Mouse (Mus musculus) E14TG2a.4 (cell line): ENCODE data around the gene Bloc1s4.
A peak's percentile ranks its signal among the peaks of the same experiment; 100 is the strongest.

ENCODE experiments used
- H3K27me3 ChIP-seq: 2 replicates; pipeline ENCODE4 v1.6.1; 2014; ENCODE audit warnings: low read length, control low read depth; ENCODE audit not compliant: insufficient read depth
- H3K36me3 ChIP-seq: 2 replicates; pipeline ENCODE4 v1.6.1; 2014; ENCODE audit warnings: low read length, control low read depth; ENCODE audit not compliant: insufficient read depth
- H3K4me1 ChIP-seq: replicated peaks from 2 replicates; pipeline ENCODE4 v1.6.1; 2014; ENCODE audit warnings: low read depth, low read length, control low read depth
- H3K4me3 ChIP-seq: replicated peaks from 2 replicates; pipeline ENCODE4 v1.5.1; 2014; ENCODE audit warnings: mild to moderate bottlenecking, low read length
- H3K9me3 ChIP-seq: 2 replicates; pipeline ENCODE4 v1.6.1; 2014; ENCODE audit warnings: low read length, control low read depth
- CTCF ChIP-seq: conservative IDR thresholded peaks from 2 replicates; pipeline ENCODE4 v1.5.1; 2014; ENCODE audit warnings: low read length
- NANOG ChIP-seq: IDR thresholded peaks from 2 replicates; pipeline ENCODE4 v1.6.1; 2014; ENCODE audit warnings: borderline replicate concordance, low read length, mixed read lengths
- POU5F1 ChIP-seq: IDR thresholded peaks from 2 replicates; pipeline ENCODE4 v1.6.1; 2014; ENCODE audit warnings: low read length, borderline replicate concordance

Bloc1s4 gene

DNA sequence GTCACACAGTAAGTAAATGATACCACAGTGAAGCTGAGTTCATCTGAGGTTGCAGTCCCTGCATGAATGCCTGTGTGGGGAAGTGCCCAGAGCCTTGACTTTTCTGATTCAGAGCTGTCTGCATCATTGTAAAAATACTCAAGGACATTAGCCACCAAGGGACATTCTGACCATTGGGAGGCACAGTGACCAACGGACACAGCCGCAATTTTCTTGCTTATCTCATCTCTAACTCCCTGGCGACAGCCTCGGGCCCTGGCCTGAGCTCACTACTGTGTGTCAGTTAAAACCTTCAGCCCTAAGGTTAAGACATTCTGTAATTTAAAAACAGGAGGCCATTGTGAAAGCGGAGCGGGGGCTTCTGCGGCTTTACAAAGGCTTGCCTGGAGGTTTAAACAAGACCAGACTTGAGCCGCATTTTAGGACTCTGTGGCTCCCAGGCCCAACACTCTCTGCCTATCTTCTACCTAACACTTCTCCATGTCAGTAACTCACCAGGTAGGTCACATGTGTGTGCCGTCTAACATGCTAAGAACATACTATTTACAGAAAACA is 27.6 kb upstream of the Bloc1s4 start:
- H3K9me3 ChIP-seq: peaks cover 20% of the 10 kb centered on the region
- no peak overlapping the region for H3K4me3 ChIP-seq
- no peaks in the 10 kb centered on the region for H3K27me3 ChIP-seq
- peaks cover 59% of the 10 kb centered on the region for H3K4me1 ChIP-seq
- no peak for TF ChIP-seq CTCF
- TF ChIP-seq NANOG: no peak
- TF ChIP-seq POU5F1: no peak
- no peaks in the 10 kb centered on the region for H3K36me3 ChIP-seq

DNA sequence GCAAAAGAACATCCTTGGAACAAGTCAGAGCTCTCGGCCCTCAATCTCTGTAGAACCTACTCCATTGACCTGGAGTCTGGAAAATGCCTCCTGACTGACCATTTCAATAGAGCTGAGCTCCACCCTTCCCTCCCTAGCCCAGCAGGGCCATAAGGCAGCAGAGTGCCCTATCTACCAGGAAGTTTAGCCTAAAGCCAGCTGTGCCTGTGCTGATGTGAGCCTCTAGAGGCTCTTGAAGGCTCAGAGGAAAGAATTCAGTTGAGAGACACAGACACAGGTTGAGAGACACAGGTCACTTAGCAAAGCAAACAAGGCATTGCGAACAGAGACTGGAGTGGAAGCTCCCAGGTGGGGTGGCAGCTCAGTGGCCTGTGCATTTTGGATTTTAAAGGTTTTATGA is 26.9 kb upstream of the Bloc1s4 start:
- H3K4me3 ChIP-seq: no peak overlapping the region
- TF ChIP-seq CTCF (no peak), POU5F1 (no peak), NANOG (no peak)
- H3K36me3 ChIP-seq: no peaks in the 10 kb centered on the region
- peaks cover 59% of the 10 kb centered on the region for H3K4me1 ChIP-seq
- H3K9me3 ChIP-seq: peaks cover 14% of the 10 kb centered on the region
- H3K27me3 ChIP-seq: no peaks in the 10 kb centered on the region

DNA sequence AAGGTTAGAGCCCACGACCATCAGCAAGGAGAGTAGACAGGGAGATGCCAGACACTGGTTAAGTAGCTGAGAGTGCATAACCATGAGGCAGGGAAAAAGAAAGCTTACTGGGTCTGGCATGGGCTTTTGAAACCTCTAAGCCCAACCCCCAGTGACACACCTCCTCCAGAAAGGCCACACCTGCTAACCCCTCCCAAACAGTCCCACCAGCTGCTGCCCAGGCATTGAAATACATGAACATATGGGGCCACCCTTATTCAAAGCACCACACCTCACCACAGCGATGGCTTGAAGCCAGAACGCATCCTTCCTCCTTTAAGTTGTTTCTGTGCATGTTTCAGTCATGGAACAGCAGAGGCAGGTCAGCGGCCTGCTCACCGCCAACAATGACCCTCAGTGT is 24.1 kb upstream of the Bloc1s4 start:
- no peak for TF ChIP-seq CTCF
- no peak for TF ChIP-seq POU5F1
- no peak for TF ChIP-seq NANOG
- Histone ChIP-seq H3K36me3 (no peaks in the 10 kb centered on the region), H3K9me3 (no peaks in the 10 kb centered on the region), H3K4me1 (peaks cover 52% of the 10 kb centered on the region), H3K27me3 (peaks cover 6% of the 10 kb centered on the region), H3K4me3 (no peak overlapping the region)

- Histone ChIP-seq H3K9me3 (no peaks in the 10 kb centered on the region), H3K4me1 (peaks cover 41% of the 10 kb centered on the region), H3K4me3 (no peak overlapping the region), H3K27me3 (peaks cover 6% of the 10 kb centered on the region), H3K36me3 (no peaks in the 10 kb centered on the region)
- no peak for TF ChIP-seq CTCF
- no peak for TF ChIP-seq NANOG
- no peak for TF ChIP-seq POU5F1
Measured at GRCm38 (mm10) chr5:36769603-36770002, 21.2 kb upstream of the Bloc1s4 start.

GRCm38 (mm10) chr5:36766958-36767703 is 18.7 kb upstream of the Bloc1s4 start:
- H3K9me3 ChIP-seq: 0 out of 2 replicates have a peak, but pooled peaks cover 7% of the 10 kb centered on the region
- H3K36me3 ChIP-seq: no peaks in the 10 kb centered on the region
- peaks cover 6% of the 10 kb centered on the region for H3K27me3 ChIP-seq
- H3K4me1 ChIP-seq: peaks cover 35% of the 10 kb centered on the region
- TF ChIP-seq CTCF: no peak
- TF ChIP-seq POU5F1: no peak
- TF ChIP-seq NANOG: no peak
- no peak overlapping the region for H3K4me3 ChIP-seq

GRCm38 (mm10) chr5:36759848-36760247 is 11.4 kb upstream of the Bloc1s4 start:
- H3K27me3 ChIP-seq: peaks cover 10% of the 10 kb centered on the region
- peaks cover 12% of the 10 kb centered on the region for H3K4me1 ChIP-seq
- 0 out of 2 replicates have a peak, but pooled peaks cover 7% of the 10 kb centered on the region for H3K9me3 ChIP-seq
- TF ChIP-seq NANOG (no peak), CTCF (no peak), POU5F1 (no peak)
- H3K36me3 ChIP-seq: no peaks in the 10 kb centered on the region
- H3K4me3 ChIP-seq: no peak overlapping the region

GRCm38 (mm10) chr5:36757033-36757432 is 8.6 kb upstream of the Bloc1s4 start:
- peak; percentile 46 for TF ChIP-seq CTCF
- TF ChIP-seq POU5F1: no peak
- TF ChIP-seq NANOG: no peak
- H3K27me3 ChIP-seq: peaks cover 10% of the 10 kb centered on the region
- H3K4me1 ChIP-seq: no peaks in the 10 kb centered on the region
- no peaks in the 10 kb centered on the region for H3K9me3 ChIP-seq
- no peaks in the 10 kb centered on the region for H3K36me3 ChIP-seq
- no peak overlapping the region for H3K4me3 ChIP-seq

GRCm38 (mm10) chr5:36750119-36751078 is 1.9 kb upstream of the Bloc1s4 start:
- H3K36me3 ChIP-seq: peaks cover 16% of the 10 kb centered on the region
- peaks cover 21% of the 10 kb centered on the region for H3K4me1 ChIP-seq
- no peaks in the 10 kb centered on the region for H3K27me3 ChIP-seq
- TF ChIP-seq POU5F1 (no peak), CTCF (peak; percentile 47)
- no peaks in the 10 kb centered on the region for H3K9me3 ChIP-seq
- no peak overlapping the region for H3K4me3 ChIP-seq
